In the genomic region with DNA sequence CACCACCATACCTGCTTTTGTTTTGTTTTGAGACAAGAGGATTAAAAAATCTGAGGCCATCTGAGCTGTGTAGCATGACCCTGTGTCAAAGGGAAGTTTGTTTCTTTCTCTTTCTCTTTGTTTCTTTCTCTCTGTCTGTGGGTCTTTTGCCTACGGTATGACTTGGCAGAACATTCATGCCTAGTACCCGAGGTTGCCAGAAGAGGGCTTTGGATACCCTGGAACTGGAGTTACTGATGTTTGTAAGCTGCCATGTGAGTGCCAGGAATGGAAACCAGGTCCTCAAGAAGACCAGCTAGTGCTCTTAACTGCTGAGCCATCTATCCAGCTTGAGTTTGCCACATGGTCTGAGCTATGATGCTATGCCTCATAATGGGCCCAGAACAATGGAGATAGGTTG, we compare ENCODE assay signal across 31 mouse cellular contexts. TPM values are rescaled to one million over a fixed set of nuclear protein-coding genes. Genes with fewer than 3 reads are reported as not detected.
DNase-seq lines count a peak whose midpoint lies in the region; ATAC-seq and TF ChIP-seq lines count a peak whose summit lies in the region.
"Had no signal": no experiment of that assay in that cellular context is flagged by ENCODE, and none has a peak within 500 bp of the region (broad histone marks: within the 10 kb centered on the region; RNA-seq: fewer than 3 reads in every experiment).

No protein-coding gene starts in this region.

- no peaks in the 10 kb centered on the region for H3K9me3 ChIP-seq in hindbrain, postnatal 0 days (ENCODE audit: low read length)
- no peaks in the 10 kb centered on the region for H3K9me3 ChIP-seq in hindbrain, embryonic 12.5 days (replicated peaks)
- no peaks in the 10 kb centered on the region for H3K9me3 ChIP-seq in midbrain, postnatal 0 days (ENCODE audit: low read length)
- H3K9me3 ChIP-seq in midbrain, embryonic 13.5 days, result no peaks in the 10 kb centered on the region
- H3K9me3 ChIP-seq: heart, embryonic 12.5 days; hindbrain, embryonic 15.5 days; intestine, embryonic 15.5 days; megakaryocyte, embryonic 14.5 days; midbrain, embryonic 12.5 days; stomach, embryonic 15.5 days had no signal

- intact Hi-C loops in heart, postnatal 25 days (cut with DNase I), result no loop called here

- H3K9ac ChIP-seq in hindbrain, postnatal 0 days (replicated peaks; ENCODE audit: low read length), result no peak overlapping the region
- no peak overlapping the region for H3K9ac ChIP-seq in hindbrain, embryonic 12.5 days
- H3K9ac ChIP-seq in midbrain, postnatal 0 days (replicated peaks; ENCODE audit: low read length, poor library complexity, severe bottlenecking), result no peak overlapping the region
- H3K9ac ChIP-seq in midbrain, embryonic 13.5 days (replicated peaks), result no peak overlapping the region
- H3K9ac ChIP-seq: heart, embryonic 12.5 days; hindbrain, embryonic 15.5 days; intestine, embryonic 15.5 days; liver, embryonic 14.5 days; lung, embryonic 14.5 days; midbrain, embryonic 12.5 days; stomach, embryonic 15.5 days had no signal

- WGBS in hindbrain, postnatal 0 days, result 29% methylated on average over 2 of the region's 2 CpGs
- 54% methylated on average over 2 of the region's 2 CpGs for WGBS in hindbrain, embryonic 12.5 days
- WGBS in midbrain, postnatal 0 days, result 54% methylated on average over 2 of the region's 2 CpGs
- WGBS in midbrain, embryonic 13.5 days, result 66% methylated on average over 2 of the region's 2 CpGs

- no peaks in the 10 kb centered on the region for H3K36me3 ChIP-seq in hindbrain, postnatal 0 days (ENCODE audit: insufficient read depth, low read length)
- no peaks in the 10 kb centered on the region for H3K36me3 ChIP-seq in hindbrain, embryonic 12.5 days
- H3K36me3 ChIP-seq in midbrain, postnatal 0 days (ENCODE audit: insufficient read depth, low read length), result no peaks in the 10 kb centered on the region
- no peaks in the 10 kb centered on the region for H3K36me3 ChIP-seq in midbrain, embryonic 13.5 days
- H3K36me3 ChIP-seq: heart, embryonic 12.5 days; hindbrain, embryonic 15.5 days; intestine, embryonic 15.5 days; midbrain, embryonic 12.5 days; stomach, embryonic 15.5 days had no signal

- DNase-seq in hindbrain, postnatal 0 days (ENCODE audit: low spot score), result no peak
- no peak for DNase-seq in midbrain, postnatal 0 days (ENCODE audit: low spot score)
- no peak for DNase-seq in heart, postnatal 25 days (ENCODE audit: low spot score)
- no peak for DNase-seq in lung, postnatal 4 days
- DNase-seq: adrenal gland, adult 8-10 months; cerebellum, adult 8-10 months; cerebellum, postnatal 25 days; gastrocnemius, adult 2 months; gastrocnemius, postnatal 36 days; heart, adult 18-20 months; kidney, postnatal 14 days; liver; lung, embryonic 14.5 days; thymus, postnatal 14 days had no signal

- no peak overlapping the region for H3K4me3 ChIP-seq in hindbrain, postnatal 0 days (ENCODE audit: low read length)
- no peak overlapping the region for H3K4me3 ChIP-seq in hindbrain, embryonic 12.5 days
- no peak overlapping the region for H3K4me3 ChIP-seq in midbrain, postnatal 0 days (ENCODE audit: low read depth, low read length)
- no peak overlapping the region for H3K4me3 ChIP-seq in midbrain, embryonic 13.5 days (replicated peaks)
- H3K4me3 ChIP-seq: gastrocnemius, adult 2 months; heart, embryonic 12.5 days; hindbrain, embryonic 15.5 days; intestine, embryonic 15.5 days; midbrain, embryonic 12.5 days; stomach, embryonic 15.5 days had no signal

- H3K4me1 ChIP-seq in hindbrain, postnatal 0 days (ENCODE audit: insufficient read depth, low read length), result peaks cover 6% of the 10 kb centered on the region; the same call in 1 of the 2 replicates
- peaks cover 13% of the 10 kb centered on the region for H3K4me1 ChIP-seq in hindbrain, embryonic 12.5 days
- no peaks in the 10 kb centered on the region for H3K4me1 ChIP-seq in midbrain, postnatal 0 days (ENCODE audit: insufficient read depth, low read length)
- H3K4me1 ChIP-seq in midbrain, embryonic 13.5 days (replicated peaks), result peaks cover 25% of the 10 kb centered on the region
- H3K4me1 ChIP-seq: heart, embryonic 12.5 days; intestine, embryonic 15.5 days; stomach, embryonic 15.5 days had no signal

- TF ChIP-seq CTCF in hindbrain, postnatal 0 days (IDR thresholded peaks at IDR 0.05; ENCODE audit: low read depth), result 0 out of 2 replicates have a peak, but pooled peaks have one; percentile 7
- peak; percentile 19; the same call in 1 of the 2 replicates for TF ChIP-seq CTCF in midbrain, postnatal 0 days (IDR thresholded peaks at IDR 0.05)

- no peak overlapping the region for H3K4me2 ChIP-seq in hindbrain, postnatal 0 days (ENCODE audit: low read depth, low read length)
- no peak overlapping the region for H3K4me2 ChIP-seq in hindbrain, embryonic 12.5 days (replicated peaks)
- H3K4me2 ChIP-seq in midbrain, postnatal 0 days (ENCODE audit: low read depth, low read length, poor library complexity, severe bottlenecking), result no peak overlapping the region
- H3K4me2 ChIP-seq in midbrain, embryonic 13.5 days (replicated peaks), result no peak overlapping the region
- H3K4me2 ChIP-seq: heart, embryonic 12.5 days; hindbrain, embryonic 15.5 days; intestine, embryonic 15.5 days; lung, embryonic 14.5 days; midbrain, embryonic 12.5 days; stomach, embryonic 15.5 days had no signal

- no peak overlapping the region for H3K27ac ChIP-seq in hindbrain, postnatal 0 days
- no peak overlapping the region for H3K27ac ChIP-seq in hindbrain, embryonic 12.5 days
- no peak overlapping the region for H3K27ac ChIP-seq in midbrain, postnatal 0 days (ENCODE audit: low read depth, low read length)
- H3K27ac ChIP-seq in midbrain, embryonic 13.5 days, result no peak overlapping the region
- H3K27ac ChIP-seq: gastrocnemius, adult 2 months; hindbrain, embryonic 15.5 days; intestine, embryonic 15.5 days; liver, embryonic 14.5 days; midbrain, embryonic 12.5 days; stomach, embryonic 15.5 days had no signal

- no peak for ATAC-seq in hindbrain, postnatal 0 days
- no peak for ATAC-seq in hindbrain, embryonic 12.5 days (ENCODE audit: low FRiP score)
- no peak for ATAC-seq in midbrain, postnatal 0 days (ENCODE audit: low FRiP score)
- no peak for ATAC-seq in midbrain, embryonic 13.5 days
- ATAC-seq in megakaryocyte progenitor cell, adult 5-6 weeks (replicated peaks; ENCODE audit: poor library complexity), result 0 out of 2 replicates have a peak, but pooled peaks have one; percentile 10
- ATAC-seq: activated CD4-positive, CD25-positive, alpha-beta regulatory T cell, adult 4 months; CD4-positive, CD25-positive, alpha-beta regulatory T cell, adult 4 months; forebrain, embryonic 14.5 days; intestine, embryonic 15.5 days had no signal

- no peaks in the 10 kb centered on the region for H3K27me3 ChIP-seq in hindbrain, postnatal 0 days (ENCODE audit: insufficient read depth, low read length)
- no peaks in the 10 kb centered on the region for H3K27me3 ChIP-seq in hindbrain, embryonic 12.5 days
- no peaks in the 10 kb centered on the region for H3K27me3 ChIP-seq in midbrain, postnatal 0 days (ENCODE audit: insufficient read depth, low read length)
- H3K27me3 ChIP-seq in midbrain, embryonic 13.5 days, result no peaks in the 10 kb centered on the region
- H3K27me3 ChIP-seq: heart, embryonic 12.5 days; hindbrain, embryonic 15.5 days; intestine, embryonic 15.5 days; megakaryocyte, embryonic 14.5 days; midbrain, embryonic 12.5 days; stomach, embryonic 15.5 days had no signal

RNA-seq across cellular contexts. Expression of a gene that starts 4.4 kb away (rescaled TPM):
- 1,865 and 2,018 TPM in 2 replicates for total RNA-seq in hindbrain, postnatal 0 days (2014; rRNA removed)
- 435 and 441 TPM in 2 replicates for polyA plus RNA-seq in hindbrain, postnatal 0 days (2015; fragmentation: Nextera tagmentation; extraction: Ambion mirVana)
- 185 and 210 TPM in 2 replicates for polyA plus RNA-seq in hindbrain, embryonic 12.5 days (2016; fragmentation: Nextera tagmentation; extraction: Ambion mirVana)
- 1,835 and 1,985 TPM in 2 replicates for total RNA-seq in midbrain, postnatal 0 days (2014; rRNA removed)
- 467 and 471 TPM in 2 replicates for polyA plus RNA-seq in midbrain, postnatal 0 days (2015; fragmentation: Nextera tagmentation; extraction: Ambion mirVana)
- 297 and 325 TPM in 2 replicates for polyA plus RNA-seq in midbrain, embryonic 13.5 days (2015; fragmentation: Nextera tagmentation; extraction: Ambion mirVana)
- 125 and 150 TPM in 2 replicates for total RNA-seq in megakaryocyte progenitor cell, adult 5-6 weeks (2015)
- 419 and 440 TPM in 2 replicates for total RNA-seq in megakaryocyte progenitor cell, adult 5-6 weeks (2017)
- 100 to 1,000 TPM; 196 to 203 TPM for total RNA-seq in heart, postnatal 25 days (2021)

RNA-seq across cellular contexts. Expression of a gene that starts 16.1 kb away (rescaled TPM):
- total RNA-seq in hindbrain, postnatal 0 days (2014; rRNA removed), result 106 and 118 TPM in 2 replicates
- 138 and 139 TPM in 2 replicates for polyA plus RNA-seq in hindbrain, postnatal 0 days (2015; fragmentation: Nextera tagmentation; extraction: Ambion mirVana)
- polyA plus RNA-seq in hindbrain, embryonic 12.5 days (2016; fragmentation: Nextera tagmentation; extraction: Ambion mirVana), result 55.6 and 60.3 TPM in 2 replicates
- total RNA-seq in midbrain, postnatal 0 days (2014; rRNA removed), result 155 and 174 TPM in 2 replicates
- 180 and 187 TPM in 2 replicates for polyA plus RNA-seq in midbrain, postnatal 0 days (2015; fragmentation: Nextera tagmentation; extraction: Ambion mirVana)
- 119 and 120 TPM in 2 replicates for polyA plus RNA-seq in midbrain, embryonic 13.5 days (2015; fragmentation: Nextera tagmentation; extraction: Ambion mirVana)
- total RNA-seq in megakaryocyte progenitor cell, adult 5-6 weeks (2015), result not detected in 2 replicates
- 0.20 TPM in 1 of 2 replicates, not detected in the other for total RNA-seq in megakaryocyte progenitor cell, adult 5-6 weeks (2017)
- total RNA-seq in heart, postnatal 25 days (2021), result 1 to 10 TPM; 3.7 to 4.1 TPM
- total RNA-seq: hematopoietic stem cell, adult 5-6 weeks; monocyte, adult 5-6 weeks had no signal
- polyA plus RNA-seq: activated CD4-positive, CD25-positive, alpha-beta regulatory T cell, adult 4 months; CD4-positive, CD25-positive, alpha-beta regulatory T cell, adult 4 months had no signal

RNA-seq across cellular contexts. Expression of a gene that starts 22.1 kb away (rescaled TPM):
- total RNA-seq in hindbrain, postnatal 0 days (2014; rRNA removed), result 0.18 and 0.21 TPM in 2 replicates
- polyA plus RNA-seq in hindbrain, postnatal 0 days (2015; fragmentation: Nextera tagmentation; extraction: Ambion mirVana), result 0.05 TPM in 2 replicates
- polyA plus RNA-seq in hindbrain, embryonic 12.5 days (2016; fragmentation: Nextera tagmentation; extraction: Ambion mirVana), result 1.6 and 2.1 TPM in 2 replicates
- total RNA-seq in midbrain, postnatal 0 days (2014; rRNA removed), result 0.11 and 0.14 TPM in 2 replicates
- polyA plus RNA-seq in midbrain, postnatal 0 days (2015; fragmentation: Nextera tagmentation; extraction: Ambion mirVana), result 0.11 TPM in 1 of 2 replicates, not detected in the other
- polyA plus RNA-seq in midbrain, embryonic 13.5 days (2015; fragmentation: Nextera tagmentation; extraction: Ambion mirVana), result 0.41 and 0.54 TPM in 2 replicates
- 2.1 and 2.6 TPM in 2 replicates for total RNA-seq in megakaryocyte progenitor cell, adult 5-6 weeks (2015)
- total RNA-seq in megakaryocyte progenitor cell, adult 5-6 weeks (2017), result 1.8 and 4.0 TPM in 2 replicates
- 1 to 10 TPM; 2.1 to 3.1 TPM for total RNA-seq in heart, postnatal 25 days (2021)
- total RNA-seq: layer of hippocampus, adult 8-10 months had no signal
- polyA plus RNA-seq: neural tube, embryonic 14.5 days had no signal

RNA-seq across cellular contexts. Expression of a gene that starts 31.1 kb away (rescaled TPM):
- 22.7 and 24.3 TPM in 2 replicates for total RNA-seq in hindbrain, postnatal 0 days (2014; rRNA removed)
- polyA plus RNA-seq in hindbrain, postnatal 0 days (2015; fragmentation: Nextera tagmentation; extraction: Ambion mirVana), result 40.9 and 41.2 TPM in 2 replicates
- polyA plus RNA-seq in hindbrain, embryonic 12.5 days (2016; fragmentation: Nextera tagmentation; extraction: Ambion mirVana), result 24.0 and 27.3 TPM in 2 replicates
- 41.2 and 54.0 TPM in 2 replicates for total RNA-seq in midbrain, postnatal 0 days (2014; rRNA removed)
- 64.8 and 65.2 TPM in 2 replicates for polyA plus RNA-seq in midbrain, postnatal 0 days (2015; fragmentation: Nextera tagmentation; extraction: Ambion mirVana)
- 54.7 and 60.8 TPM in 2 replicates for polyA plus RNA-seq in midbrain, embryonic 13.5 days (2015; fragmentation: Nextera tagmentation; extraction: Ambion mirVana)
- not detected in 2 replicates for total RNA-seq in megakaryocyte progenitor cell, adult 5-6 weeks (2015)
- not detected in 2 replicates for total RNA-seq in megakaryocyte progenitor cell, adult 5-6 weeks (2017)
- not detected for total RNA-seq in heart, postnatal 25 days (2021)
- total RNA-seq: gastrocnemius, adult 2 months; gastrocnemius, postnatal 36 days; heart, adult 18-20 months; hematopoietic stem cell, adult 5-6 weeks; monocyte, adult 5-6 weeks had no signal
- polyA plus RNA-seq: activated CD4-positive, CD25-positive, alpha-beta regulatory T cell, adult 4 months; CD4-positive, CD25-positive, alpha-beta regulatory T cell, adult 4 months had no signal

RNA-seq across cellular contexts. Expression of a gene that starts 36.8 kb away (rescaled TPM):
- total RNA-seq in hindbrain, postnatal 0 days (2014; rRNA removed), result 4.1 TPM in 1 of 2 replicates, not detected in the other
- polyA plus RNA-seq in hindbrain, postnatal 0 days (2015; fragmentation: Nextera tagmentation; extraction: Ambion mirVana), result 0.62 and 4.7 TPM in 2 replicates
- 12.1 and 13.6 TPM in 2 replicates for polyA plus RNA-seq in hindbrain, embryonic 12.5 days (2016; fragmentation: Nextera tagmentation; extraction: Ambion mirVana)
- 1.9 and 5.2 TPM in 2 replicates for total RNA-seq in midbrain, postnatal 0 days (2014; rRNA removed)
- polyA plus RNA-seq in midbrain, postnatal 0 days (2015; fragmentation: Nextera tagmentation; extraction: Ambion mirVana), result 12.3 and 15.9 TPM in 2 replicates
- polyA plus RNA-seq in midbrain, embryonic 13.5 days (2015; fragmentation: Nextera tagmentation; extraction: Ambion mirVana), result 23.4 and 30.8 TPM in 2 replicates
- not detected in 2 replicates for total RNA-seq in megakaryocyte progenitor cell, adult 5-6 weeks (2015)
- total RNA-seq in megakaryocyte progenitor cell, adult 5-6 weeks (2017), result not detected in 2 replicates
- total RNA-seq in heart, postnatal 25 days (2021), result under 1 TPM; 0.45 to 0.86 TPM
- total RNA-seq: gastrocnemius, adult 2 months; monocyte, adult 5-6 weeks had no signal
- polyA plus RNA-seq: activated CD4-positive, CD25-positive, alpha-beta regulatory T cell, adult 4 months; CD4-positive, CD25-positive, alpha-beta regulatory T cell, adult 4 months had no signal

Comparison
In these comparisons a context has a peak if more than half of its experiments do, and no peak if none do; other contexts are left out.
1. RNA of a gene that starts 16.1 kb away (total RNA-seq): 155 to 174 TPM in midbrain, postnatal 0 days and 106 to 118 TPM in hindbrain, postnatal 0 days; 3.7 to 4.1 TPM in heart, postnatal 25 days and 0.20 TPM in megakaryocyte progenitor cell, adult 5-6 weeks; every median in the first group is over 10 times any median in the second.